Mouse (Mus musculus) intestine, postnatal 0 days (tissue): ENCODE measurements around the gene Hormad1. TPM values are rescaled to one million over a fixed set of nuclear protein-coding genes. Genes with fewer than 3 reads are reported as not detected.

Experiments used
- ATAC-seq: fragments of 200-750 bp; cut with Nextera tagmentation; 2 replicates; pipeline ENCODE4 v1.8.0; 2017; ENCODE audit warnings: mild to moderate bottlenecking, moderate TSS enrichment, moderate library complexity
- H3K27ac ChIP-seq: fragments of 300-500 bp; sonication (generic); 2 replicates; pipeline ENCODE4 v1.5.1; 2014; ENCODE audit warnings: mild to moderate bottlenecking, low read depth, low read length, moderate library complexity
- H3K27me3 ChIP-seq: fragments of 300-500 bp; sonication (generic); replicated peaks from 2 replicates; pipeline ENCODE4 v1.6.1; 2014; ENCODE audit warnings: low read length, mixed read lengths; ENCODE audit not compliant: control insufficient read depth, insufficient read depth
- H3K36me3 ChIP-seq: fragments of 300-500 bp; sonication (generic); 2 replicates; pipeline ENCODE4 v1.6.1; 2014; ENCODE audit warnings: mild to moderate bottlenecking, moderate library complexity; ENCODE audit not compliant: control insufficient read depth, insufficient read depth
- H3K4me1 ChIP-seq: fragments of 300-500 bp; sonication (generic); replicated peaks from 2 replicates; pipeline ENCODE4 v1.6.1; 2014; ENCODE audit warnings: antibody characterized with exemption, low read length, mixed read lengths; ENCODE audit not compliant: control insufficient read depth, insufficient read depth
- H3K4me2 ChIP-seq: fragments of 300-500 bp; sonication (generic); replicated peaks from 2 replicates; pipeline ENCODE4 v1.6.1; 2014; ENCODE audit warnings: low read depth, mild to moderate bottlenecking, moderate library complexity
- H3K4me3 ChIP-seq: fragments of 300-500 bp; sonication (generic); 2 replicates; pipeline ENCODE4 v1.5.1; 2014; ENCODE audit warnings: low read depth, low read length
- H3K9ac ChIP-seq: fragments of 300-500 bp; sonication (generic); 2 replicates; pipeline ENCODE4 v1.6.1; 2014; ENCODE audit warnings: mild to moderate bottlenecking, low read depth, low read length
- H3K9me3 ChIP-seq: fragments of 300-500 bp; sonication (generic); 2 replicates; pipeline ENCODE4 v1.6.1; 2016; ENCODE audit warnings: mixed run types; ENCODE audit not compliant: control insufficient read depth
- CTCF ChIP-seq: sonication (generic); IDR thresholded peaks from 2 replicates; pipeline ENCODE4 v1.5.1; 2016; ENCODE audit warnings: low read depth, mild to moderate bottlenecking, control low read depth, antibody characterized with exemption, moderate library complexity
- WGBS: fragments of 180-500 bp; shearing (Covaris S2); extraction: QIAGEN DNeasy Blood & Tissue Kit; methylation state at CpG from one replicate; pipeline ENCODE4 v1.1.7; 2014; 5-methylcytosine and 5-hydroxymethylcytosine counted together
- polyA plus RNA-seq: library from polyadenylated mRNA; unstranded; fragments of >200 nt; fragmentation: Nextera tagmentation; extraction: Ambion mirVana; gene quantifications from 2 replicates; pipeline ENCODE4 v1.2.1, GENCODE M21; 2015

The Hormad1 gene
- polyA plus RNA-seq: not detected in 2 replicates

GRCm38 (mm10) chr3:95559437-95559836 lies at the start of gene Hormad1:
Gene Hormad1, plus strand, starts transcription at chr3:95559677.
- H3K4me3 ChIP-seq: no peak within 1 kb of the TSS
- ATAC-seq: no peak
- no peak for TF ChIP-seq CTCF
- H3K27ac ChIP-seq: no peak within 1 kb of the TSS
- H3K9me3 ChIP-seq: no peaks in the 10 kb centered on the region
- no peak within 1 kb of the TSS for H3K4me2 ChIP-seq
- H3K9ac ChIP-seq: no peak within 1 kb of the TSS
- no peaks in the 10 kb centered on the region for H3K4me1 ChIP-seq
- no peaks in the 10 kb centered on the region for H3K27me3 ChIP-seq
- 90% methylated on average over 27 of the region's 27 CpGs for WGBS
- H3K36me3 ChIP-seq: no peaks in the 10 kb centered on the region

- no peak overlapping the region; the same call in 1 of the 2 replicates for H3K27ac ChIP-seq
- no peak overlapping the region for H3K4me3 ChIP-seq
- no peaks in the 10 kb centered on the region; the same call in 1 of the 2 replicates for H3K36me3 ChIP-seq
- no peak for TF ChIP-seq CTCF
- peak; percentile 79 for ATAC-seq
- H3K4me2 ChIP-seq: no peak overlapping the region
- no peaks in the 10 kb centered on the region for H3K9me3 ChIP-seq
- no peak overlapping the region for H3K9ac ChIP-seq
- no peaks in the 10 kb centered on the region for H3K4me1 ChIP-seq
- H3K27me3 ChIP-seq: no peaks in the 10 kb centered on the region
- 54% methylated on average over 9 of the region's 9 CpGs for WGBS
Measured at GRCm38 (mm10) chr3:95511611-95512180, 47.8 kb upstream of the Hormad1 start.

- WGBS: 55% methylated on average over 3 of the region's 3 CpGs
- H3K9me3 ChIP-seq: no peaks in the 10 kb centered on the region
- no peak overlapping the region for H3K4me3 ChIP-seq
- no peak overlapping the region for H3K4me2 ChIP-seq
- TF ChIP-seq CTCF: no peak
- ATAC-seq: no peak
- H3K4me1 ChIP-seq: no peaks in the 10 kb centered on the region
- H3K9ac ChIP-seq: no peak overlapping the region
- no peak overlapping the region for H3K27ac ChIP-seq
- no peaks in the 10 kb centered on the region for H3K36me3 ChIP-seq
- H3K27me3 ChIP-seq: no peaks in the 10 kb centered on the region
Measured at GRCm38 (mm10) chr3:95516614-95517041, 42.8 kb upstream of the Hormad1 start.

GRCm38 (mm10) chr3:95517493-95517898 lies 42.0 kb upstream of the Hormad1 start:
- no peak overlapping the region for H3K4me3 ChIP-seq
- no peaks in the 10 kb centered on the region for H3K9me3 ChIP-seq
- TF ChIP-seq CTCF: peak; percentile 95
- no peaks in the 10 kb centered on the region for H3K4me1 ChIP-seq
- whole genome bisulfite sequencing: 20% methylated on average over 10 of the region's 10 CpGs
- H3K27ac ChIP-seq: no peak overlapping the region
- H3K27me3 ChIP-seq: no peaks in the 10 kb centered on the region
- peak; percentile 64 for ATAC-seq
- no peak overlapping the region for H3K4me2 ChIP-seq
- no peak overlapping the region for H3K9ac ChIP-seq
- H3K36me3 ChIP-seq: no peaks in the 10 kb centered on the region

- no peak for TF ChIP-seq CTCF
- no peak for ATAC-seq
- Histone ChIP-seq H3K9me3 (no peaks in the 10 kb centered on the region), H3K4me1 (no peaks in the 10 kb centered on the region; the same call in 1 of the 2 replicates), H3K4me2 (no peak overlapping the region), H3K4me3 (no peak overlapping the region), H3K27me3 (no peaks in the 10 kb centered on the region), H3K9ac (no peak overlapping the region), H3K36me3 (no peaks in the 10 kb centered on the region), H3K27ac (no peak overlapping the region)
- 79% methylated on average over 7 of the region's 7 CpGs for WGBS
Measured at GRCm38 (mm10) chr3:95518891-95519290, 40.6 kb upstream of the Hormad1 start.

GRCm38 (mm10) chr3:95519315-95519714 lies 40.2 kb upstream of the Hormad1 start:
- no peak overlapping the region for H3K4me3 ChIP-seq
- H3K4me1 ChIP-seq: no peaks in the 10 kb centered on the region; the same call in 1 of the 2 replicates
- no peak for TF ChIP-seq CTCF
- H3K36me3 ChIP-seq: no peaks in the 10 kb centered on the region
- no peak overlapping the region for H3K9ac ChIP-seq
- ATAC-seq: no peak
- no peaks in the 10 kb centered on the region for H3K9me3 ChIP-seq
- H3K27me3 ChIP-seq: no peaks in the 10 kb centered on the region
- WGBS: 31% methylated on average over 2 of the region's 2 CpGs
- no peak overlapping the region for H3K4me2 ChIP-seq
- no peak overlapping the region for H3K27ac ChIP-seq
